Mouse (Mus musculus) intestine, embryonic 15.5 days (tissue): Measurements from ENCODE around the gene Clptm1l. TPM values are rescaled to one million over a fixed set of nuclear protein-coding genes. Genes with fewer than 3 reads are reported as not detected.

ENCODE experiments used
- ATAC-seq: fragments of 200-750 bp; cut with Nextera tagmentation; 2 replicates; pipeline ENCODE4 v1.8.0; 2017; ENCODE audit warnings: moderate TSS enrichment, moderate library complexity
- H3K27ac ChIP-seq: fragments of 300-500 bp; sonication (generic); 2 replicates; pipeline ENCODE4 v1.5.1; 2015; ENCODE audit warnings: mild to moderate bottlenecking, inconsistent platforms
- H3K27me3 ChIP-seq: fragments of 300-500 bp; sonication (generic); replicated peaks from 2 replicates; pipeline ENCODE4 v1.6.1; 2015; ENCODE audit warnings: inconsistent platforms
- H3K36me3 ChIP-seq: fragments of 300-500 bp; sonication (generic); 2 replicates; pipeline ENCODE4 v1.6.1; 2015; ENCODE audit warnings: inconsistent platforms
- H3K4me1 ChIP-seq: fragments of 300-500 bp; sonication (generic); replicated peaks from 2 replicates; pipeline ENCODE4 v1.6.1; 2015; ENCODE audit warnings: inconsistent platforms
- H3K4me2 ChIP-seq: fragments of 300-500 bp; sonication (generic); replicated peaks from 2 replicates; pipeline ENCODE4 v1.6.1; 2015; ENCODE audit warnings: mild to moderate bottlenecking, inconsistent platforms
- H3K4me3 ChIP-seq: fragments of 300-500 bp; sonication (generic); replicated peaks from 2 replicates; pipeline ENCODE4 v1.5.1; 2015; ENCODE audit warnings: inconsistent platforms
- H3K9ac ChIP-seq: fragments of 300-500 bp; sonication (generic); 2 replicates; pipeline ENCODE4 v1.6.1; 2015; ENCODE audit warnings: inconsistent platforms
- H3K9me3 ChIP-seq: fragments of 300-500 bp; sonication (generic); 2 replicates; pipeline ENCODE4 v1.6.1; 2016; ENCODE audit warnings: inconsistent platforms
- WGBS: fragments of 180-500 bp; shearing (Covaris S2); methylation state at CpG from one replicate; pipeline ENCODE4 v1.1.7; 2015; 5-methylcytosine and 5-hydroxymethylcytosine counted together
- polyA plus RNA-seq: library from polyadenylated mRNA; unstranded; fragments of >200 nt; fragmentation: Nextera tagmentation; extraction: Ambion mirVana; gene quantifications from 2 replicates; pipeline ENCODE4 v1.2.1, GENCODE M21; 2015

Gene Clptm1l
- polyA plus RNA-seq, 1 experiment from 2014 or later = 137 TPM

DNA sequence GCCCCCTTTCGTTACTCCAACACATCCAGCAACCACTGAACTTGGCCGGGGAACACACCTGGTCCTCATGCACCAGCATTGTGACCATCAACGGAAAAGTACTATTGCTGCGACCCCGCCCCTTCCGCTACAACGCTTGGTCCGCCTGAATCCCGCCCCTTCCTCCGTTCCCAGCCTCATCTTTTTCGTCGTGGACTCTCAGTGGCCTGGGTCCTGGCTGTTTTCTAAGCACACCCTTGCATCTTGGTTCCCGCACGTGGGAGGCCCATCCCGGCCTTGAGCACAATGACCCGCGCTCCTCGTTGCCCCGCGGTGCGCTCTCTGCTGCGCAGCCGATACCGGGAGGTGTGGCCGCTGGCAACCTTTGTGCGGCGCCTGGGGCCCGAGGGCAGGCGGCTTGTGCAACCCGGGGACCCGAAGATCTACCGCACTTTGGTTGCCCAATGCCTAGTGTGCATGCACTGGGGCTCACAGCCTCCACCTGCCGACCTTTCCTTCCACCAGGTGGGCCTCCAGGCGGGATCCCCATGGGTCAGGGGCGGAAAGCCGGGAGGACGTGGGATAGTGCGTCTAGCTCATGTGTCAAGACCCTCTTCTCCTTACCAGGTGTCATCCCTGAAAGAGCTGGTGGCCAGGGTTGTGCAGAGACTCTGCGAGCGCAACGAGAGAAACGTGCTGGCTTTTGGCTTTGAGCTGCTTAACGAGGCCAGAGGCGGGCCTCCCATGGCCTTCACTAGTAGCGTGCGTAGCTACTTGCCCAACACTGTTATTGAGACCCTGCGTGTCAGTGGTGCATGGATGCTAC is 23.1 kb downstream of the Clptm1l start, which contains the start of gene Tert:
Gene Tert, plus strand, starts transcription at position 167 of the 805 bp plus-strand sequence.
- WGBS = 8% methylated on average over 47 of the region's 47 CpGs
- H3K36me3 ChIP-seq = no peaks in the 10 kb centered on the region
- H3K9ac ChIP-seq = peak within 1 kb of the TSS; percentile 55
- peak within 1 kb of the TSS; percentile 97 for H3K4me2 ChIP-seq
- no peaks in the 10 kb centered on the region for H3K27me3 ChIP-seq
- H3K4me1 ChIP-seq = peaks cover 11% of the 10 kb centered on the region
- ATAC-seq = peak; percentile 89
- no peaks in the 10 kb centered on the region for H3K9me3 ChIP-seq
- H3K27ac ChIP-seq = peak within 1 kb of the TSS; percentile 44; the same call in 1 of the 2 replicates
- peak within 1 kb of the TSS; percentile 62 for H3K4me3 ChIP-seq

DNA sequence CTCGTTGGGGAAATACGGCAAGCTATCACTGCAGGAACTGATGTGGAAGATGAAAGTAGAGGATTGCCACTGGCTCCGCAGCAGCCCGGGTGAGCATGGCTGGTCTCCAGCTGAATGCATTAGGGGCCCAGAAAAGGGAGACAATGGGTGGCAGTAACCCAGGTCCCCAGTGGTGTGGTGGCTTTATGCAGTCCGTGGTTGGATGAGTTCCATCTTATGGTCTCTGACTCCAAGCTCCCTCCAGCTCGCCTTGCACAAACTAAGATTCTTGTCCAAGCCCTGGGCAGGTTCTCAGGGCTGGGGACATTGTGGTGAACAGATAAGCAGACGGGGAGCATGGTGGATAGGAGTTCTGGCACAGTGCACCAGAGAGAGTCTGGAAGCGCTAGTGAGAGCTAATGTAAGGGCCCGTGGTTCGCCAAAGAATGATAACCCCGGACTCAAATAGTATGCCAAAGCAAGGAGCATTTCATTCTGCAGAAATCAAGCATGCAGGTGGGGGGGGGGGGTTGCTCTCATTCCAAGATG is 24.8 kb downstream of the Clptm1l start:
- Histone ChIP-seq H3K9me3 (no peaks in the 10 kb centered on the region), H3K9ac (no peak overlapping the region), H3K36me3 (no peaks in the 10 kb centered on the region), H3K4me2 (peak overlapping the region; percentile 14; the same call in 1 of the 2 replicates), H3K4me1 (peaks cover 11% of the 10 kb centered on the region), H3K4me3 (no peak overlapping the region), H3K27ac (no peak overlapping the region), H3K27me3 (no peaks in the 10 kb centered on the region)
- no peak for ATAC-seq
- whole genome bisulfite sequencing = 88% methylated on average over 11 of the region's 11 CpGs

GRCm38 (mm10) chr13:73631837-73632236 is 28.0 kb downstream of the Clptm1l start:
- Histone ChIP-seq H3K9me3 (no peaks in the 10 kb centered on the region), H3K27ac (no peak overlapping the region)
- 92% methylated on average over 3 of the region's 3 CpGs for WGBS

GRCm38 (mm10) chr13:73637826-73638225 is 34.0 kb downstream of the Clptm1l start:
- H3K36me3 ChIP-seq = peaks cover 9% of the 10 kb centered on the region; the same call in 1 of the 2 replicates
- no peak overlapping the region for H3K4me2 ChIP-seq
- no peak overlapping the region for H3K4me3 ChIP-seq
- WGBS = 61% methylated on average over 5 of the region's 6 CpGs
- no peak overlapping the region for H3K27ac ChIP-seq
- ATAC-seq = no peak
- H3K27me3 ChIP-seq = no peaks in the 10 kb centered on the region
- no peaks in the 10 kb centered on the region for H3K9me3 ChIP-seq
- H3K9ac ChIP-seq = no peak overlapping the region
- H3K4me1 ChIP-seq = no peaks in the 10 kb centered on the region

More at GRCm38 (mm10) chr13:73631837-73632236, 28.0 kb downstream of the Clptm1l start:
- no peaks in the 10 kb centered on the region for H3K27me3 ChIP-seq
- H3K4me3 ChIP-seq = no peak overlapping the region
- H3K4me1 ChIP-seq = peaks cover 8% of the 10 kb centered on the region
- ATAC-seq = no peak
- H3K36me3 ChIP-seq = peaks cover 9% of the 10 kb centered on the region; the same call in 1 of the 2 replicates
- H3K4me2 ChIP-seq = no peak overlapping the region
- H3K9ac ChIP-seq = no peak overlapping the region

GRCm38 (mm10) chr13:73641296-73641695 is 37.5 kb downstream of the Clptm1l start:
- Histone ChIP-seq H3K4me2 (no peak overlapping the region), H3K27me3 (no peaks in the 10 kb centered on the region), H3K27ac (no peak overlapping the region), H3K9me3 (no peaks in the 10 kb centered on the region), H3K36me3 (no peaks in the 10 kb centered on the region), H3K9ac (no peak overlapping the region), H3K4me3 (no peak overlapping the region), H3K4me1 (no peaks in the 10 kb centered on the region)
- ATAC-seq = no peak
- WGBS = 82% methylated on average over 4 of the region's 4 CpGs

GRCm38 (mm10) chr13:73646397-73647087 is 42.7 kb downstream of the Clptm1l start:
- no peak overlapping the region for H3K4me2 ChIP-seq
- no peak overlapping the region for H3K27ac ChIP-seq
- H3K9ac ChIP-seq = no peak overlapping the region
- ATAC-seq = peak; percentile 84
- no peaks in the 10 kb centered on the region for H3K27me3 ChIP-seq
- H3K4me3 ChIP-seq = no peak overlapping the region
- 0 out of 2 replicates have a peak, but pooled peaks cover 3% of the 10 kb centered on the region for H3K36me3 ChIP-seq
- WGBS = 35% methylated on average over 6 of the region's 6 CpGs
- no peaks in the 10 kb centered on the region for H3K9me3 ChIP-seq
- no peaks in the 10 kb centered on the region for H3K4me1 ChIP-seq

DNA sequence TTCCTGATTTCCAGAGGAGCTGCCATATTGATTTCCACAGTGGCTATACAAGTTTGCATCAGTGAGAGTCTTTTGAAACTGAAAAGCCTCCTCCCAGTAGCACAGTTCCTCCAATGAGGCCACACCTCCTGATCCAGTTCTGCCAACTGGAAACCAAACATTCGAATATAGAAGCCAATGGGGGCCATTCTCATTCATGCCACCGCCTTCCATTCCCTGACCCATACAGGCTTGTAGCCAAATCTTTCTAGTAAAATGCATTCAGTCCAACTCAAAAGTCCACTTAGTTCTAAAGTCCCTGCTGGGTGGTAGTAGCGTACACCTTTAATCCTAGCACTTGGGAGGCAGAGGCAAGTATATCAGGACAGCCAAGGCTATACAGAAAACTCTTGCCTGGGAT is 49.5 kb downstream of the Clptm1l start:
- no peak for ATAC-seq
- Histone ChIP-seq H3K9me3 (no peaks in the 10 kb centered on the region), H3K27me3 (no peaks in the 10 kb centered on the region)

GRCm38 (mm10) chr13:73654976-73655375 is 51.2 kb downstream of the Clptm1l start:
- H3K36me3 ChIP-seq = no peaks in the 10 kb centered on the region
- ATAC-seq = no peak
- H3K4me1 ChIP-seq = no peaks in the 10 kb centered on the region
- no peaks in the 10 kb centered on the region for H3K27me3 ChIP-seq
- no peak overlapping the region for H3K9ac ChIP-seq
- H3K4me2 ChIP-seq = no peak overlapping the region
- H3K9me3 ChIP-seq = no peaks in the 10 kb centered on the region
- no peak overlapping the region for H3K4me3 ChIP-seq
- no peak overlapping the region for H3K27ac ChIP-seq
- 73% methylated on average over 3 of the region's 3 CpGs for WGBS

More for the DNA sequence above, 49.5 kb downstream of the Clptm1l start:
- 86% methylated on average over 3 of the region's 3 CpGs for WGBS
- Histone ChIP-seq H3K27ac (no peak overlapping the region), H3K4me1 (no peaks in the 10 kb centered on the region), H3K9ac (no peak overlapping the region), H3K36me3 (no peaks in the 10 kb centered on the region), H3K4me3 (no peak overlapping the region), H3K4me2 (no peak overlapping the region)

GRCm38 (mm10) chr13:73658953-73659352 is 55.1 kb downstream of the Clptm1l start:
- Histone ChIP-seq H3K36me3 (no peaks in the 10 kb centered on the region), H3K27me3 (no peaks in the 10 kb centered on the region), H3K27ac (no peak overlapping the region), H3K4me1 (no peaks in the 10 kb centered on the region), H3K4me3 (no peak overlapping the region), H3K9ac (no peak overlapping the region), H3K4me2 (no peak overlapping the region), H3K9me3 (no peaks in the 10 kb centered on the region)
- ATAC-seq = peak; percentile 51; the same call in 1 of the 2 replicates
- WGBS = 31% methylated on average over 2 of the region's 2 CpGs

DNA sequence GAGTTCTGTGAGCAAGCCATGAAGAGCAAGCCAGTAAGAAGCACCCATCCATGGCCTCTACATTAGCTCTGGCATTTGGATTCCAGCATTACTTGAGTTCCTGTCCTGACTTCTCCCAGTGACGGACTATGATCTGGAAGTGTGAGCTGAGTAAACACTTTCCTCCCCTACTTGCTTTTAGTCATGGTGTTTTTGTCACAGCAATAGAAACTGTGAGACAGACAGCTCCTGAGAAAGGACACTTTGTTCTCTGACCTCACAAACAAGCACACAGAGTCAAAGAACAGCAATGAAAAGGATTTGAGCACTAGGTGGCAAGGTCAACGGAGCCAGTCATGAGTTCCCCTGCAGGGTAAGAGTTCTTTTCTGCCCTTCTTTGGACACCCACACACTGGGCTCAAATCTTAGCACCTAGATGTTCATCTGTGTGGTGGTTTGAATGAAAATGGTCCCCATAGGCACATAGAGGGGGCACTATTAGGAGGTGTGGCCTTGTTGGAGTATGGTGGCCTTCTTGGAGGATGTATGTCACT is 56.4 kb downstream of the Clptm1l start:
- no peak overlapping the region for H3K9ac ChIP-seq

More for the DNA sequence above, 56.4 kb downstream of the Clptm1l start:
- Histone ChIP-seq H3K27ac (no peak overlapping the region), H3K4me2 (no peak overlapping the region), H3K9me3 (no peaks in the 10 kb centered on the region), H3K4me1 (no peaks in the 10 kb centered on the region), H3K27me3 (no peaks in the 10 kb centered on the region), H3K36me3 (no peaks in the 10 kb centered on the region), H3K4me3 (no peak overlapping the region)
- 65% methylated on average over 2 of the region's 2 CpGs for WGBS
- no peak for ATAC-seq
